Mouse (Mus musculus) bone marrow, adult 2 months (tissue): ENCODE measurements around the gene Sprtn.

Experiments used
- CTCF ChIP-seq: fragments of 200-500 bp; IDR thresholded peaks from 2 replicates; pipeline ENCODE4 v1.5.1; 2011; ENCODE audit warnings: low read length, control low read depth; ENCODE audit not compliant: control insufficient read depth, insufficient read depth
- POLR2A ChIP-seq: fragments of 200-500 bp; IDR thresholded peaks from 2 replicates; pipeline ENCODE4 v1.6.1; 2011; ENCODE audit warnings: low read depth, mild to moderate bottlenecking, control low read depth, low read length, borderline replicate concordance; ENCODE audit not compliant: control insufficient read depth

- no peak for TF ChIP-seq POLR2A
- no peak for TF ChIP-seq CTCF
These were observed 18.6 kb upstream of the Sprtn start for GRCm38 (mm10) chr8:124878946-124879526.
